30 mouse cellular contexts compared by ENCODE assay signal in genomic region chr12:12567058-12567733, GRCm38 (mm10).
DNase-seq lines count a peak whose midpoint lies in the region; ATAC-seq lines count a peak whose summit lies in the region.
"Had no signal": no experiment of that assay in that cellular context is flagged by ENCODE, and none has a peak within 500 bp of the region (broad histone marks: within the 10 kb centered on the region; RNA-seq: fewer than 3 reads in every experiment).

No protein-coding gene starts in this region.

- H3K4me3 ChIP-seq in forebrain, embryonic 16.5 days (replicated peaks; ENCODE audit: low read length): no peak overlapping the region
- no peak overlapping the region for H3K4me3 ChIP-seq in forebrain, embryonic 10.5 days
- no peak overlapping the region for H3K4me3 ChIP-seq in hindbrain, embryonic 14.5 days (replicated peaks; ENCODE audit: low read length)
- H3K4me3 ChIP-seq: embryonic facial prominence, embryonic 10.5 days; embryonic facial prominence, embryonic 15.5 days; gastrocnemius, adult 2 months; hindbrain, embryonic 12.5 days; kidney, embryonic 15.5 days; limb, embryonic 13.5 days; lung, embryonic 15.5 days; midbrain, embryonic 10.5 days; midbrain, embryonic 15.5 days; neural tube, embryonic 15.5 days had no signal

- H3K27me3 ChIP-seq in forebrain, embryonic 16.5 days (replicated peaks; ENCODE audit: control insufficient read depth, insufficient read depth, low read length): no peaks in the 10 kb centered on the region
- no peaks in the 10 kb centered on the region for H3K27me3 ChIP-seq in forebrain, embryonic 10.5 days (ENCODE audit: poor library complexity, severe bottlenecking)
- H3K27me3 ChIP-seq in hindbrain, embryonic 14.5 days (ENCODE audit: control insufficient read depth, insufficient read depth, low read length): no peaks in the 10 kb centered on the region
- H3K27me3 ChIP-seq: embryonic facial prominence, embryonic 15.5 days; hindbrain, embryonic 12.5 days; kidney, embryonic 15.5 days; limb, embryonic 13.5 days; lung, embryonic 15.5 days; midbrain, embryonic 15.5 days; neural tube, embryonic 15.5 days had no signal

- no peaks in the 10 kb centered on the region for H3K9me3 ChIP-seq in forebrain, embryonic 16.5 days (ENCODE audit: control insufficient read depth, low read length)
- no peaks in the 10 kb centered on the region for H3K9me3 ChIP-seq in forebrain, embryonic 10.5 days
- no peaks in the 10 kb centered on the region for H3K9me3 ChIP-seq in hindbrain, embryonic 14.5 days (ENCODE audit: control insufficient read depth, low read length)
- H3K9me3 ChIP-seq: embryonic facial prominence, embryonic 10.5 days; embryonic facial prominence, embryonic 15.5 days; hindbrain, embryonic 12.5 days; kidney, embryonic 15.5 days; limb, embryonic 13.5 days; lung, embryonic 15.5 days; midbrain, embryonic 10.5 days; midbrain, embryonic 15.5 days; neural tube, embryonic 15.5 days had no signal

- H3K27ac ChIP-seq in forebrain, embryonic 16.5 days (ENCODE audit: low read length): no peak overlapping the region
- no peak overlapping the region for H3K27ac ChIP-seq in forebrain, embryonic 10.5 days
- H3K27ac ChIP-seq in hindbrain, embryonic 14.5 days: no peak overlapping the region
- H3K27ac ChIP-seq: embryonic facial prominence, embryonic 10.5 days; embryonic facial prominence, embryonic 15.5 days; gastrocnemius, adult 2 months; hindbrain, embryonic 12.5 days; kidney, embryonic 15.5 days; limb, embryonic 13.5 days; lung, embryonic 15.5 days; midbrain, embryonic 10.5 days; midbrain, embryonic 15.5 days; neural tube, embryonic 15.5 days had no signal

- ATAC-seq in forebrain, embryonic 16.5 days: peak; percentile 87
- no peak for ATAC-seq in hindbrain, embryonic 14.5 days (ENCODE audit: low FRiP score)
- ATAC-seq: midbrain, embryonic 15.5 days had no signal

- no peaks in the 10 kb centered on the region for H3K36me3 ChIP-seq in forebrain, embryonic 16.5 days (ENCODE audit: control insufficient read depth, insufficient read depth)
- no peaks in the 10 kb centered on the region for H3K36me3 ChIP-seq in forebrain, embryonic 10.5 days (replicated peaks)
- no peaks in the 10 kb centered on the region for H3K36me3 ChIP-seq in hindbrain, embryonic 14.5 days (replicated peaks; ENCODE audit: control insufficient read depth, insufficient read depth)
- H3K36me3 ChIP-seq: embryonic facial prominence, embryonic 10.5 days; embryonic facial prominence, embryonic 15.5 days; hindbrain, embryonic 12.5 days; kidney, embryonic 15.5 days; limb, embryonic 13.5 days; lung, embryonic 15.5 days; midbrain, embryonic 10.5 days; midbrain, embryonic 15.5 days; neural tube, embryonic 15.5 days had no signal

- intact Hi-C loops in left cerebral cortex, postnatal 14 days (cut with DNase I): no loop called here

- H3K4me1 ChIP-seq in forebrain, embryonic 16.5 days (replicated peaks; ENCODE audit: control insufficient read depth, insufficient read depth, low read length): no peaks in the 10 kb centered on the region
- peaks cover 5% of the 10 kb centered on the region for H3K4me1 ChIP-seq in forebrain, embryonic 10.5 days
- no peaks in the 10 kb centered on the region for H3K4me1 ChIP-seq in hindbrain, embryonic 14.5 days (replicated peaks; ENCODE audit: control insufficient read depth, insufficient read depth, low read length)
- H3K4me1 ChIP-seq: embryonic facial prominence, embryonic 10.5 days; embryonic facial prominence, embryonic 15.5 days; hindbrain, embryonic 12.5 days; kidney, embryonic 15.5 days; limb, embryonic 13.5 days; midbrain, embryonic 15.5 days; neural tube, embryonic 15.5 days had no signal

- H3K4me2 ChIP-seq in forebrain, embryonic 16.5 days (ENCODE audit: low read length): no peak overlapping the region
- H3K4me2 ChIP-seq in hindbrain, embryonic 14.5 days (replicated peaks): no peak overlapping the region
- H3K4me2 ChIP-seq: embryonic facial prominence, embryonic 15.5 days; heart, embryonic 11.5 days; hindbrain, embryonic 12.5 days; kidney, embryonic 15.5 days; limb, embryonic 13.5 days; liver, embryonic 11.5 days; lung, embryonic 15.5 days; midbrain, embryonic 15.5 days; neural tube, embryonic 15.5 days had no signal

- no peak overlapping the region for H3K9ac ChIP-seq in forebrain, embryonic 16.5 days (replicated peaks; ENCODE audit: low read depth, low read length)
- H3K9ac ChIP-seq in hindbrain, embryonic 14.5 days: no peak overlapping the region
- H3K9ac ChIP-seq: embryonic facial prominence, embryonic 15.5 days; hindbrain, embryonic 12.5 days; kidney, embryonic 15.5 days; limb, embryonic 13.5 days; lung, embryonic 15.5 days; midbrain, embryonic 15.5 days; neural tube, embryonic 15.5 days had no signal

- no peak for DNase-seq in forebrain, embryonic 10.5 days (ENCODE audit: extremely low spot score, low spot score)
- peak; percentile 10 to 24 for DNase-seq in left cerebral cortex, postnatal 14 days (ENCODE audit: low spot score in 2 of 2)
- DNase-seq in left cerebral cortex, adult 9 months (ENCODE audit: low spot score in 2 of 2): no peak
- peak; percentile 28 for DNase-seq in brain, adult 2 months (ENCODE audit: low read depth, low spot score)
- DNase-seq in layer of hippocampus, postnatal 14 days (ENCODE audit: low spot score in 2 of 2): peak; percentile 48 to 86
- DNase-seq in hindbrain, embryonic 14.5 days (ENCODE audit: low spot score): no peak
- DNase-seq: adrenal gland, adult 8-10 months; B cell, adult 2 months; cerebellum, adult 18-20 months; cerebellum, postnatal 25 days; gastrocnemius, adult 2 months; gastrocnemius, postnatal 36 days; heart, adult 18-20 months; heart, postnatal 36 days; kidney, adult 18-20 months; kidney, postnatal 25 days; retina, postnatal 1 day; thymus, postnatal 4 days had no signal

- 73% methylated on average over 7 of the region's 7 CpGs for WGBS in forebrain, embryonic 16.5 days
- WGBS in forebrain, embryonic 10.5 days: 94% methylated on average over 7 of the region's 7 CpGs
- WGBS in hindbrain, embryonic 14.5 days: 96% methylated on average over 7 of the region's 7 CpGs

Comparison
In these comparisons a context has a peak if more than half of its experiments do, and no peak if none do; other contexts are left out.
1. DNase-seq: peak in left cerebral cortex, postnatal 14 days (2 of 2), brain, adult 2 months (single experiment) and layer of hippocampus, postnatal 14 days (2 of 2); none in forebrain, embryonic 10.5 days (single experiment), left cerebral cortex, adult 9 months (0 of 2) and hindbrain, embryonic 14.5 days (single experiment).